Mouse (Mus musculus) liver, embryonic 14.5 days (tissue): ENCODE results near the gene Klra5.

Experiments
- CTCF ChIP-seq: IDR thresholded peaks from 2 replicates; pipeline ENCODE4 v1.5.1; 2016; ENCODE audit warnings: antibody characterized with exemption, low read depth, control low read depth
- EP300 ChIP-seq: IDR thresholded peaks from 2 replicates; pipeline ENCODE4 v1.6.1; 2016; ENCODE audit warnings: antibody characterized with exemption, low read depth

DNA sequence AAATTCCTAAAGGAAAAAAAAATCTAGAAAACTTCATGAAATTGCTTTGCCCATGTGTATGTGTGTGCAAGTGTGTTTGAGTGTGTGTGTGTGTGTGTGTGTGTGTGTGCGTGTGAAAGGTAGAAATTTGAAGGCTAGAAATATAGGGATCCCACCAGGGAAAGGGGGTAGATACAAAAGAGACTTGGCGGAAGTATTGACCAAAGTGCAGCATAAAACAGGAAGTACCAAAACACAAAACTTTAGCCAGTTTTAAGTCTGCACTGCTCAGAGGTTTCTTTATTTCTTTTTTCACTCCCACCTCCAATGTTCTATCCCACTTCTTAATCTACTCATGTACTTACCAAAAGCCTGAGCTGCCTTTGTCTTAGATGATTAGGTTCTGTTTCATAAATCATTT is 34.9 kb downstream of the Klra5 start:
- TF ChIP-seq CTCF: no peak
- no peak for TF ChIP-seq EP300
